Mouse (Mus musculus): ENCODE measurements around the gene Nkx2-1.

GRCm38 (mm10) chr12:56520396-56521105 is 16.2 kb downstream of the Nkx2-1 start:
- TF ChIP-seq CTCF (IDR thresholded peaks at IDR 0.05; ENCODE audit: borderline replicate concordance, insufficient read depth, low read length) = no peak
- TF ChIP-seq POLR2A (IDR thresholded peaks at IDR 0.05; ENCODE audit: low read depth, low read length) = no peak

Data from embryonic fibroblast, embryonic 13.5 days (primary cell).